Mouse (Mus musculus): ENCODE measurements around the gene Tmed6. TPM values are rescaled to one million over a fixed set of nuclear protein-coding genes. Genes with fewer than 3 reads are reported as not detected.

Gene Tmed6
- polyA plus RNA-seq, 1 experiment from 2014 or later: not detected

DNA sequence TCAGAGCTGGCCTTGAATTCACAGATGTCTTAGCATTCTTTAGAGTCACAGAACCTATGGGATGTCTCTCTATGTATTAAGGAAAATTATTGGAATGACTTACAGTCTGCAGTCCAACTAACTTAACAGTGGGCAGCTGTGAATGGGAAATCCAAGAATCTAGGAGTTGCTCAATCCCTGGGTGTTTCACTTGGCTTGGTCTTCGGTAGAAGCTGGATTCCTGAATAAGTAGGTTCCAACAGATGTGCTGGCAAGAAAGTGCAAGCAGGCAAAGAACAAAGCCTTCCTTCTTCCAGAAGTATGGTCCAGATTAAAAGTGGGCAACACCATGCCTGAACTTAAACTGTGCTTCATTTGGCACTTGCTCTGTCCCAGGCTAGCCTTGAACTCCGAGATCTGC is 35.2 kb upstream of the Tmed6 start:
- Histone ChIP-seq H3K4me2 (no peak overlapping the region), H3K4me3 (replicated peaks) (no peak overlapping the region), H3K4me1 (no peaks in the 10 kb centered on the region; the same call in 1 of the 2 replicates), H3K9me3 (no peaks in the 10 kb centered on the region), H3K27ac (no peak overlapping the region), H3K36me3 (replicated peaks) (no peaks in the 10 kb centered on the region), H3K27me3 (no peaks in the 10 kb centered on the region), H3K9ac (no peak overlapping the region)
- no peak for ATAC-seq (ENCODE audit: low FRiP score)
- 92% methylated on average over 2 of the region's 2 CpGs for WGBS

DNA sequence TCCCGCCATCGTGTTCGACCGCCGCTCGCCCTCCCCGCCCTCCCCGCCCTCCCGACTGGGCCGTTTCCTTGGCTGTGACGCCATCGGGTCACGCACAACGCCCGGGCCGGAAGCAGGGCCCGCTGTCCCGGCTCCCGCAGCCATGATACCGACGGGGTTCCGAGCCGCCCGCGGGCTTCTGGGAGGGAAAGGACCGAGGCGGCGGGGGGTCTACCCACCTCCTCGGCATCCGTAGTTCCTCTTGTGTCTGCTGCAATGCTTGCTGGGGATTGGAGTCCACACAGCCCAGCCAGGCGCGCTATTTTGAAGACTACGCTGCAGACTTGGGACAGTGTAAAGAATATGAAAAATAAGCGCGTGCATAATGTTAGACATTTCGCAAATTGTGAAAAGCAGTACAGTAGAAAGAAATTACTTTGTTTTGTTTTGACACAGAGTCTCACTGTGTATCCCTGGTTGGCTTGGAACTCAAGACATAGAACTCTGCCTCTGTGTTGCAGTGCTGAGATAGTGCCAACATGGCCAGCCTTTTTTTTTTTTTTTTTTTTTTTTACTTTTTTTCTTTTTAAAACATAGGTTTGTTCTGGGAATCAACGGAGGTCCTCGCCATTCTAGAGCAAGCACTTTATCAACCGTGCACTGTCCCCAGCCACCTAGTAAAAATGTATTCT is 31.1 kb upstream of the Tmed6 start, which contains the start of gene Terf2:
Gene Terf2 (minus strand): TSS at position 182 of the 671 bp plus-strand sequence.
- peak within 1 kb of the TSS; percentile 76 for H3K4me3 ChIP-seq (replicated peaks)
- 3% methylated on average over 39 of the region's 39 CpGs for WGBS

DNA sequence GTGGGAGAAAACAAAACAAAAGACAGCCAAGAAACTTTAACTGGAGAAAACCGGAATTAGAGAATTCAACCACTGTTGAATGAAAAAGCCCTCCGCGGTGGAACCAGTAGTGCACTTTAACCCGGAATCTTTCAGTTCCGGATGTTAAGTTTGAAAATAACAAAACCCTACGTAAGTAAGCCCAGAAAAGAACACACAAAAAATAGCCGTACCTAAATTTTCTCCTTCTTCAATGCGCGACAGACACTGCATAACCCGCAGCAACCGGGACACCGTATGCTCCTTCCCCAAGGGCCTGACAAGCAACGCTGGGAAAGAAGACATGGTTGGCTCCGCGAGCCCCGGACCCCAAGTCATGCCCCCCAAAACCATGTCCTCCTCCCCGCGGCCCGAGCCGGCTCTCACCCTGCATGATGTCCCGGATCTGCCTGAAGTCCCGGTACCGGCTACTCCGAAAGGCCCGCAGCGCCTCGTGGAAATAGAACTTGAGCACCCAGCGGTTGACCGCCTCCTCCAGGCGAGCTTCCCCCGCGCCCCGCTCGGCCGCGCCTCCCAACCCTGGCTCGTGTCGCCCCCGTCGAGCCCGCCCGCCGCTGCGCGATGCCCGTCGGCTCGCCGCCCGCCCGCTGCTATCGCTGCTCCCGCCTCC is 30.4 kb upstream of the Tmed6 start:
- peak overlapping the region; percentile 83 for H3K27ac ChIP-seq
- H3K36me3 ChIP-seq (replicated peaks): peaks cover 29% of the 10 kb centered on the region
- no peaks in the 10 kb centered on the region for H3K9me3 ChIP-seq
- peak; percentile 84 for ATAC-seq (ENCODE audit: low FRiP score)
- 2% methylated on average over 49 of the region's 53 CpGs for WGBS
- H3K4me1 ChIP-seq: peaks cover 20% of the 10 kb centered on the region
- peak overlapping the region; percentile 89 for H3K9ac ChIP-seq
- peak overlapping the region; percentile 76 for H3K4me3 ChIP-seq (replicated peaks)
- no peaks in the 10 kb centered on the region for H3K27me3 ChIP-seq
- peak overlapping the region; percentile 62 for H3K4me2 ChIP-seq

More for the DNA sequence above, 31.1 kb upstream of the Tmed6 start, which contains the start of gene Terf2:
- Histone ChIP-seq H3K4me1 (peaks cover 20% of the 10 kb centered on the region), H3K9me3 (no peaks in the 10 kb centered on the region), H3K36me3 (replicated peaks) (peaks cover 22% of the 10 kb centered on the region), H3K27ac (peak within 1 kb of the TSS; percentile 83), H3K27me3 (no peaks in the 10 kb centered on the region), H3K4me2 (peak within 1 kb of the TSS; percentile 62), H3K9ac (peak within 1 kb of the TSS; percentile 89)
- peak; percentile 97 for ATAC-seq (ENCODE audit: low FRiP score)

DNA sequence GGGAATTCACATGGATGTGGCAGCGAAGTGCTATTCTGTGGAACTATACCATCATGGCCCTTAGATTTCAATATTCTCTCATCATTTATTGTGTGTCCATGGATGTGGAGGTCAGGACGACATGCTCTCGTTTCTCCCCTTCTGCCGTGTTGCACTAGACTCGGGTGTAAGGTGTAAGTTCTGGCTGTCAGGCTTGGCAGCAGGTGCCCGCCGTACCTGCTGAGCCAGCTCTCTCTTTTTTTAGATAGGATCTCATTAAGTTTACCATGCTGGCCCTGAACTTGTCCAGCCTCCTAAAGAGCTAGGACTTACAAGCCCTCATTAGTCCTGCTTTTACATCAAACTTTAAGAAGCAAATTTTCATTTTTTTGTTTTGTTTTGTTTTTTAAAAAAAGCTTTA is 25.1 kb upstream of the Tmed6 start:
- H3K36me3 ChIP-seq (replicated peaks): peaks cover 74% of the 10 kb centered on the region
- H3K27me3 ChIP-seq: no peaks in the 10 kb centered on the region
- H3K9me3 ChIP-seq: no peaks in the 10 kb centered on the region
- H3K9ac ChIP-seq: no peak overlapping the region
- H3K4me2 ChIP-seq: no peak overlapping the region
- no peak for ATAC-seq (ENCODE audit: low FRiP score)
- H3K4me1 ChIP-seq: peaks cover 19% of the 10 kb centered on the region
- H3K4me3 ChIP-seq (replicated peaks): no peak overlapping the region
- 98% methylated on average over 7 of the region's 7 CpGs for WGBS
- H3K27ac ChIP-seq: no peak overlapping the region

DNA sequence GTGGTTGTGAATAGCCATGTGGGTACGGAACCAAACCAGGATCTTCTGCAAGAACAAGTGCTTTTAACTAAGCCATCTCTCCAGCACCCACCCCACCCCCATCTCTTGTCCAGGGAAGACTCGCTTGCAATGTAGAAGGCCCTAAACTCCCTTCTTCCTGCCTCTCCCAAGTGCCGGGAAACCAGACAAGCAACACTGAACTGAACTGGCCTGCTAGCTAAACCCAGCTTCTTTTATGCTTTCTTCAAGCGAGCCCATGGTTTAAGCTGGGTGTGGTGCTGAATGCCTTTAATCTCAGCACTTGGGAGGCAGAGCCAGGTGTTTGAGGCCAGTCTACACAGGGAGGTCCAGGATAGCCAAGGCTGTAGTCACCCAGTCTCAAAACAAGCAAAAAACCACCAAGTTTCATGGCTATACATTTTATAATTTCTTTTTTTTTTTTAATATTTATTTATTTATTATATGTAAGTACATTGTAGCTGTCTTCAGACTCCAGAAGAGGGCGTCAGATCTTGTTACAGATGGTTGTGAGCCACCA is 23.2 kb upstream of the Tmed6 start:
- Histone ChIP-seq H3K36me3 (replicated peaks) (peaks cover 81% of the 10 kb centered on the region), H3K4me2 (no peak overlapping the region), H3K4me3 (replicated peaks) (no peak overlapping the region), H3K27ac (no peak overlapping the region), H3K9me3 (no peaks in the 10 kb centered on the region), H3K4me1 (no peaks in the 10 kb centered on the region), H3K27me3 (no peaks in the 10 kb centered on the region), H3K9ac (no peak overlapping the region)
- no peak for ATAC-seq (ENCODE audit: low FRiP score)
- WGBS: 92% methylated on average over 5 of the region's 5 CpGs

DNA sequence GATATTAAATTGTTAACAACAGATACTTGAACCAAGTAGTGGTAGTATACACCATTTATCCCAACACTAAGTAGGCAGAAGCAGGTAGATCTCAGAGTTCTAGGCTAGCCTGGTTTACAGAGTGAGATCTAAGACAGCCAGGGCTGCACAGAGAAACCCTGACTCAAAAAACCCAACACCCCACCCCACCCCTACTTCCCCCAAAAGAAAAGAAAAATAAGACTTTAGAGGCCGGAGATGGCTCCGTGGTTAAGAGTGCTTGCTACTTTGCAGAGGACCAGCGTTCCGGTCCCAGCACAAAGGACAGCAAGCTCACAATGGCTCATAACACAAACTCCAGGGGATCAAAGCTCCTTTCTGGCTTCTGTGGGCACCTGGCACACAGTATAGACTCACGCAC is 20.6 kb upstream of the Tmed6 start:
- H3K4me1 ChIP-seq: no peaks in the 10 kb centered on the region
- no peak overlapping the region for H3K9ac ChIP-seq
- WGBS: 97% methylated on average over 5 of the region's 5 CpGs
- no peaks in the 10 kb centered on the region for H3K27me3 ChIP-seq
- peaks cover 77% of the 10 kb centered on the region for H3K36me3 ChIP-seq (replicated peaks)
- H3K4me3 ChIP-seq (replicated peaks): no peak overlapping the region
- no peak overlapping the region for H3K27ac ChIP-seq
- no peak for ATAC-seq (ENCODE audit: low FRiP score)
- no peaks in the 10 kb centered on the region for H3K9me3 ChIP-seq
- no peak overlapping the region for H3K4me2 ChIP-seq

DNA sequence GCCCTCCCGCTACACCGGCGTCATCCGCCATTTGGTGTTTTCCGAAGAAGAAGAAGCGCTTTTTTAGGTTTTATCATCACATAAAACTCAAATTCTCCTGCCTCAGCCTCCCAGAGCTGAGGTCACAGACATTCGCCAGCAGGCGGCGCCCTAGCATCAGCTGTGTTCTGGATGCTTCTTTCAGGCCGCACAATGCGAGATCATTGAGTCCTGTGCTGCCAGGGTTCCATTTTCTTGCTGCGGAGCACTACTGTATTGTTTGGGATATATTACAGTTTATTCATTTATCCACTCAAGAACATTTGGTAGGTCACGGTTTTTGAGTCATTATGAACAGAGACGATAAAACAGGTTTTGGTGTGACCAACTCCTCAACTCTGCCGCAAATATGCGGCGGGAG is 19.9 kb upstream of the Tmed6 start:
- 94% methylated on average over 17 of the region's 17 CpGs for WGBS

DNA sequence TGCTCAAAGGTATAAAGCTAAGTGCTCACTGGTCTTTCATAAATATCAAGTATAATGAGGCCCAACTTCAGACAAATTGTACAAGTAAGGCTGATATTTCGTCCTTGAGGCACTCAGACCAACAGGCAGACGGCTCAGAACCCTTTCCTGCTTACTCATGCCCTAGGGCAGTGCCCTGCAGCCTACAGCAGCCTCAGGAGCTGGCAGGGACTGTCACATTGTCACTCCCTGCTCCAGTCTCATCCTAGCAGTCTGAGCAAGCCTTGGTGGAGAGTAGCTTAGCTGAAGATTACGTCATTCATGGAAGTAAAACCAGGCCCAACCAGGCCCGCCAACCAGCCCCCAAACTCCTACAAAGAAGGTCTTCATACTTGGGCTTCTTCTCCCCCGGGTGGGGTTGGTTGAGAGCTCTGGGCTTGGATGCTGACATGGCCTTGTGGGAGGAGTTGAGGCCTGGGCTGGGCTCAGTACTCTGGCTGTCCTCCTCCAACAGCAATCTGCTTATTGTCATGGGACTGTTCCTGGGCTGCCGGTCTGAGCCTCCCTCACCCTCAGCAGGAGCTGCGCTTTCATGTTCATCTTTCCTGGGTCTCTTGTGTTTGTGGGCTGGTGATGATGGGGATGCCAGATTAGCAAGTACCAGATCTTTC is 10.9 kb upstream of the Tmed6 start:
- no peak overlapping the region for H3K4me2 ChIP-seq
- peaks cover 96% of the 10 kb centered on the region for H3K36me3 ChIP-seq (replicated peaks)
- no peak overlapping the region for H3K4me3 ChIP-seq (replicated peaks)
- H3K27me3 ChIP-seq: no peaks in the 10 kb centered on the region
- ATAC-seq (ENCODE audit: low FRiP score): no peak
- no peak overlapping the region for H3K9ac ChIP-seq
- no peaks in the 10 kb centered on the region for H3K4me1 ChIP-seq
- H3K27ac ChIP-seq: no peak overlapping the region
- 92% methylated on average over 7 of the region's 7 CpGs for WGBS
- H3K9me3 ChIP-seq: no peaks in the 10 kb centered on the region

More for the DNA sequence above, 19.9 kb upstream of the Tmed6 start:
- Histone ChIP-seq H3K9me3 (no peaks in the 10 kb centered on the region), H3K9ac (no peak overlapping the region), H3K4me2 (no peak overlapping the region), H3K4me1 (no peaks in the 10 kb centered on the region), H3K4me3 (replicated peaks) (no peak overlapping the region), H3K36me3 (replicated peaks) (peaks cover 79% of the 10 kb centered on the region), H3K27ac (no peak overlapping the region), H3K27me3 (no peaks in the 10 kb centered on the region)
- no peak for ATAC-seq (ENCODE audit: low FRiP score)

DNA sequence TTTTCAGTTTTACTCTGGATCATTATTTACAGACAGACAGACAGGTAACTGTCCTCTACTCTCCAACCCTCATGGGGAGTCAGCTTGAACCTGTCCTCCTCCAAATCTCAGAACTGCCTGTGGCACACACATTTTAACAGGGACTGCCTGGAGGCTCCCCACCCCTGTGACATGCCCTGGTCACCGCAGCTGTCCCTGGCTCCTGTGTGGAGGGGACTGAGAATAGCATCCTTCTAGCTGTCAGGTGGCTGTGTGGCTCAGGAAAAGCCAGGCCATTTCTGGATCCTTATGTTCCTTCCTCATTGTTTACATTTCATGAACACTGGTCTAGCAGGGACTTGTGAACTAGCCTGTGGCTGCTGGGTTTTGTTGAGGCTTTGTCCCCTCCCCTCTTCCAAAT is 8.7 kb upstream of the Tmed6 start:
- Histone ChIP-seq H3K27ac (no peak overlapping the region), H3K4me1 (no peaks in the 10 kb centered on the region), H3K4me3 (replicated peaks) (no peak overlapping the region), H3K4me2 (no peak overlapping the region), H3K36me3 (replicated peaks) (peaks cover 85% of the 10 kb centered on the region), H3K9ac (no peak overlapping the region), H3K27me3 (no peaks in the 10 kb centered on the region), H3K9me3 (no peaks in the 10 kb centered on the region)
- no peak for ATAC-seq (ENCODE audit: low FRiP score)
- WGBS: 100% methylated on average over 1 of the region's 1 CpGs

DNA sequence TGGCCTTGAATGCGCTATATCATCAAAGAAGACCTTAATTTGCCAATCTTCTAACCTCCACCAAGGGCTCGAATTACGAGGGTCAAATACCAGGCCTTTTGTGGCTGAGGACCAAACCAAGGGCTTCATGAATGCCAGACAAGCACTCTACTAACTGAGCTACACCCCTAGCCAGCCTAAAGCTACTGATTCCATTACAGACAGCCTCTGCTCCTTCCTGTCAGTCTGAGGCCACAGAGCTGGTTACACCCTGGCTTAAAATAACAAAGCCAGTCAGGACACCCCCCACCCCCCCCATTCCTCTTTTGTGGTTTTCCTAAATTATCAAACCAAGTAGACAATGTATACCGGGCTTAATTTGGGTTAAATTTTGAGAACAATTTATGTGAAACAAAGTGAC is 8.3 kb upstream of the Tmed6 start:
- Histone ChIP-seq H3K27me3 (no peaks in the 10 kb centered on the region), H3K27ac (no peak overlapping the region), H3K9ac (no peak overlapping the region), H3K4me1 (no peaks in the 10 kb centered on the region), H3K9me3 (no peaks in the 10 kb centered on the region), H3K4me3 (replicated peaks) (no peak overlapping the region), H3K4me2 (no peak overlapping the region), H3K36me3 (replicated peaks) (peaks cover 85% of the 10 kb centered on the region)
- ATAC-seq (ENCODE audit: low FRiP score): no peak
- 88% methylated on average over 4 of the region's 4 CpGs for WGBS

DNA sequence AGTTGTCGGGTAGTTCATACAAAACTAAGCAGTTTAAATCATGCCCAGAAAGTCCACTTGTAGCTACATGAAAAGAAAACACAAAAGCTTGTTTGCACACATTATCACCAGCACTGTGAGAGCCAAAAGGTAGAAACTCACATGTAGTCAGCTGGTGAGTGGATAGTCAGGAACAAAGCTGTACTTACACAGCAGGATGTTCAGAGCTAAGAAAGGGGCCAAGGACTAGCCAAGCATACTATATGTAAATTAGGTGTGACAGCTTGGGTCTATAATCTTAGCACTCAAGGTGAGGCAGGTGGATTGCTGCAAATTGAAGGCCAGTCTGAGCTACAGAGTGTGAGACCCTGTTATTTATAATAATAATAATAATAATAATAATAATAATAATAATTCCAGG is 2.8 kb downstream of the Tmed6 start:
- Histone ChIP-seq H3K4me1 (peaks cover 7% of the 10 kb centered on the region), H3K4me3 (replicated peaks) (no peak overlapping the region), H3K27me3 (no peaks in the 10 kb centered on the region), H3K9ac (no peak overlapping the region), H3K36me3 (replicated peaks) (peaks cover 21% of the 10 kb centered on the region), H3K27ac (no peak overlapping the region), H3K9me3 (no peaks in the 10 kb centered on the region), H3K4me2 (no peak overlapping the region)
- WGBS: 87% methylated on average over 1 of the region's 1 CpGs
- ATAC-seq (ENCODE audit: low FRiP score): no peak

DNA sequence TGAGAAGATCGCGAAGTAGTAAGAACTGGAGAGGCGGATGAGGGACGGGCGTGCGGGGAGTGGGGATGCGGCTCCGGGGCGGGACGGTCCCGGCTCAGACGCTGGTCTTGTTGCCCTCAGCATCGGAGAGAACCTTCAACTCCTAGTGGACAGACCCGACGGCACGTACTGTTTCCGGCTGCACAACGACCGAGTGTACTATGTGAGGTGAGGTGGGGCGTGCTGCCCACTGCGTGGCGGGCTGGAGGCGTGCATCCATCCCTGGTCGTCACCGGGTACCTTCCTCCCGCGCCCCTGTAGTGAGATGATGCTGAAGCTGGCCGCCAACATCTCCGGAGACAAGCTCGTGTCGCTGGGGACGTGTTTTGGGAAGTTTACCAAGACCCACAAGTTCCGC is 8.5 kb downstream of the Tmed6 start:
- no peak overlapping the region for H3K27ac ChIP-seq
- H3K36me3 ChIP-seq (replicated peaks): peaks cover 49% of the 10 kb centered on the region
- H3K4me1 ChIP-seq: peaks cover 19% of the 10 kb centered on the region
- peak overlapping the region; percentile 89 for H3K9ac ChIP-seq
- H3K9me3 ChIP-seq: no peaks in the 10 kb centered on the region
- peak overlapping the region; percentile 99 for H3K4me3 ChIP-seq (replicated peaks)
- no peak; the same call in 1 of the 2 replicates for ATAC-seq (ENCODE audit: low FRiP score)
- WGBS: under 1% methylated on average over 33 of the region's 33 CpGs
- H3K4me2 ChIP-seq: peak overlapping the region; percentile 88
- no peaks in the 10 kb centered on the region for H3K27me3 ChIP-seq
